Mouse (Mus musculus): ENCODE data around the gene Ltv1. TPM values are rescaled to one million over a fixed set of nuclear protein-coding genes. Genes with fewer than 3 reads are reported as not detected.
A peak's percentile ranks its signal among the peaks of the same experiment; 100 is the strongest.

The Ltv1 gene
- total RNA-seq (2021): 10 to 100 TPM; 20.6 to 22.4 TPM
- long read RNA-seq, transcript Ltv1-201 (11 exons, 2,297 nt): major isoform, 16 of 19 reads
- long read RNA-seq, partial matches to known transcripts: 0 of 19 reads
- long read RNA-seq, other reads (novel, unspliced or antisense): 3 of 19 reads

GRCm38 (mm10) chr10:13192731-13193351, at the start of gene Ltv1:
Gene Ltv1 (minus strand): TSS chr10:13193168.
- DNase-seq (ENCODE audit: low spot score in 2 of 2): peak; percentile 94 to 96

- DNase-seq (ENCODE audit: low spot score in 2 of 2): no peak
Measured at GRCm38 (mm10) chr10:13240431-13240830, 47.5 kb upstream of the Ltv1 start.

- DNase-seq (ENCODE audit: low spot score in 2 of 2): no peak
Measured at GRCm38 (mm10) chr10:13238188-13238587, 45.2 kb upstream of the Ltv1 start.

GRCm38 (mm10) chr10:13236866-13237265, 43.9 kb upstream of the Ltv1 start:
- no peak for DNase-seq (ENCODE audit: low spot score in 2 of 2)

GRCm38 (mm10) chr10:13234503-13234902, 41.5 kb upstream of the Ltv1 start:
- DNase-seq (ENCODE audit: low spot score in 2 of 2): no peak

- DNase-seq (ENCODE audit: low spot score in 2 of 2): no peak
Measured at GRCm38 (mm10) chr10:13233941-13234340, 41.0 kb upstream of the Ltv1 start.

- DNase-seq (ENCODE audit: low spot score in 2 of 2): no peak
Measured at GRCm38 (mm10) chr10:13233143-13233622, 40.2 kb upstream of the Ltv1 start.

- DNase-seq (ENCODE audit: low spot score in 2 of 2): no peak
Measured at GRCm38 (mm10) chr10:13232443-13233142, 39.6 kb upstream of the Ltv1 start.

GRCm38 (mm10) chr10:13230716-13231115, 37.7 kb upstream of the Ltv1 start:
- DNase-seq (ENCODE audit: low spot score in 2 of 2): no peak

- DNase-seq (ENCODE audit: low spot score in 2 of 2): no peak
Measured at GRCm38 (mm10) chr10:13225377-13226063, 32.6 kb upstream of the Ltv1 start.

GRCm38 (mm10) chr10:13222135-13222534, 29.2 kb upstream of the Ltv1 start:
- no peak for DNase-seq (ENCODE audit: low spot score in 2 of 2)

- no peak for DNase-seq (ENCODE audit: low spot score in 2 of 2)
Measured at GRCm38 (mm10) chr10:13220061-13220460, 27.1 kb upstream of the Ltv1 start.

GRCm38 (mm10) chr10:13213956-13214355, 21.0 kb upstream of the Ltv1 start:
- DNase-seq (ENCODE audit: low spot score in 2 of 2): no peak

- no peak for DNase-seq (ENCODE audit: low spot score in 2 of 2)
Measured at GRCm38 (mm10) chr10:13212829-13213228, 19.9 kb upstream of the Ltv1 start.

GRCm38 (mm10) chr10:13212326-13212725, 19.4 kb upstream of the Ltv1 start:
- DNase-seq (ENCODE audit: low spot score in 2 of 2): no peak

GRCm38 (mm10) chr10:13209930-13210637, 17.1 kb upstream of the Ltv1 start:
- DNase-seq (ENCODE audit: low spot score in 2 of 2): no peak

GRCm38 (mm10) chr10:13209506-13209905, 16.5 kb upstream of the Ltv1 start:
- no peak for DNase-seq (ENCODE audit: low spot score in 2 of 2)

GRCm38 (mm10) chr10:13209061-13209460, 16.1 kb upstream of the Ltv1 start:
- no peak for DNase-seq (ENCODE audit: low spot score in 2 of 2)

GRCm38 (mm10) chr10:13201741-13202293, 8.8 kb upstream of the Ltv1 start:
- DNase-seq (ENCODE audit: low spot score in 2 of 2): no peak

GRCm38 (mm10) chr10:13200862-13201261, 7.9 kb upstream of the Ltv1 start:
- no peak for DNase-seq (ENCODE audit: low spot score in 2 of 2)

- DNase-seq (ENCODE audit: low spot score in 2 of 2): no peak
Measured at GRCm38 (mm10) chr10:13199234-13199633, 6.3 kb upstream of the Ltv1 start.
